Mouse (Mus musculus) bone marrow, adult 2 months (tissue): ENCODE measurements around the gene Dnaja4. TPM values are rescaled to one million over a fixed set of nuclear protein-coding genes. Genes with fewer than 3 reads are reported as not detected.
A peak's percentile ranks its signal among the peaks of the same experiment; 100 is the strongest.
"Not testable (repeated sequence)": the region's sequence is repeated elsewhere in the genome, so short reads cannot be mapped to it uniquely, and the experiment has no call there.

Source experiments
- H3K27ac ChIP-seq: fragments of 200-500 bp; 2 replicates; pipeline ENCODE4 v1.5.1; 2012; ENCODE audit warnings: low read depth, mild to moderate bottlenecking, control low read depth, inconsistent platforms, low read length; ENCODE audit not compliant: control insufficient read depth, poor library complexity, insufficient read depth
- H3K4me1 ChIP-seq: fragments of 200-500 bp; 2 replicates; pipeline ENCODE4 v1.6.1; 2011; ENCODE audit warnings: low read length; ENCODE audit not compliant: control insufficient read depth, insufficient read depth
- H3K4me3 ChIP-seq: fragments of 200-500 bp; replicated peaks from 2 replicates; pipeline ENCODE3; 2011; ENCODE audit warnings: mild to moderate bottlenecking, low read depth, low read length, control low read depth; ENCODE audit not compliant: control insufficient read depth
- CTCF ChIP-seq: fragments of 200-500 bp; IDR thresholded peaks from 2 replicates; pipeline ENCODE4 v1.5.1; 2011; ENCODE audit warnings: low read length, control low read depth; ENCODE audit not compliant: control insufficient read depth, insufficient read depth
- POLR2A ChIP-seq: fragments of 200-500 bp; IDR thresholded peaks from 2 replicates; pipeline ENCODE4 v1.6.1; 2011; ENCODE audit warnings: low read depth, mild to moderate bottlenecking, control low read depth, low read length, borderline replicate concordance; ENCODE audit not compliant: control insufficient read depth
- WGBS: fragments of 180-500 bp; shearing (Covaris S2); methylation state at CpG from one replicate; pipeline ENCODE4 v1.1.7; 2018; 5-methylcytosine and 5-hydroxymethylcytosine counted together
- polyA plus RNA-seq: library from polyadenylated mRNA; stranded (reverse); fragments of >200 nt; gene quantifications from 2 replicates; pipeline ENCODE4 v1.2.4, GENCODE M21; 2011; ENCODE audit warnings: low replicate concordance; ENCODE audit not compliant: missing spikeins, insufficient read depth, insufficient read length

Dnaja4 gene
- polyA plus RNA-seq, 1 experiment: 26.9 TPM

DNA sequence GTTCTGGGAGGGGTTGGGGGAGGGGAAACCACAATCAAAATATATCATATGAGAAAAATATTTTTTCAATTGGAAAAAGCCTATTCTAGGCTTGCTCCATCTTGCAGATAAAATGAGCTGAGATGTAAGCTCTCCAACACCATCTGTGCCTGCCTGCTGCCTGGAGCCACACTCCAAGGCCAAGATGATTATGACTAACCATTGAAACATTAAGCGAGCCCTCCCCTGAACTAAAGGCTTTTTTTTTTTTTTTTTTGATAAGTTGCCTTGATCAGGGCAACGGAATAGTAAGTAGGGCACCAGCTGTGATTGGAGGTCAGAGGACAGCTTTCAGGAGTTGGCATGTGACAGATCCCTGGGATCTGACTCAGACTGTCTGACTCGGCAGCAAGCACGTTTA lies 30.2 kb upstream of the Dnaja4 start:
- no peak for TF ChIP-seq POLR2A
- no peak for TF ChIP-seq CTCF
- Histone ChIP-seq H3K27ac (no peak overlapping the region), H3K4me3 (no peak overlapping the region), H3K4me1 (no peaks in the 10 kb centered on the region)
- WGBS: 82% methylated on average over 4 of the region's 4 CpGs

DNA sequence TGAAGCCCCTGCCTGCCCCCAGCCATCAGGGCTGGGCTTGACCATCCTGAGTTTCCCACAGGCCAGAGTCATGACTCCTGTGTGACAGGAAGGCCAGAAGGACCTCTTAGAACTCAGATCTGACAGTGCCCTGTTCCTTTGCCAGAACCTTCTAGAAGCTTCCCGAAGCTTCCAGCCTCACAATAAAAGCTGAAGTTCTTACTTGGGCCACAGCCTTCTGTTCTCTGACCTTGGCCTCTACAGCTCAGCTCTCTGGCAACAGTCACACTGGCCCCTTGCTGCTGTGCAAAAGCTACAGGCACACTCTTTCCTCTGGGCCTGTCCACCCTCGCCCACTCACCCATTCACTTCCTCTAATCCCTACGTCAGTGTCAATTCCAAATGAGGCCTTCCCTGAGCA lies 26.7 kb upstream of the Dnaja4 start:
- 66% methylated on average over 3 of the region's 3 CpGs for WGBS
- no peak for TF ChIP-seq POLR2A
- no peak for TF ChIP-seq CTCF

DNA sequence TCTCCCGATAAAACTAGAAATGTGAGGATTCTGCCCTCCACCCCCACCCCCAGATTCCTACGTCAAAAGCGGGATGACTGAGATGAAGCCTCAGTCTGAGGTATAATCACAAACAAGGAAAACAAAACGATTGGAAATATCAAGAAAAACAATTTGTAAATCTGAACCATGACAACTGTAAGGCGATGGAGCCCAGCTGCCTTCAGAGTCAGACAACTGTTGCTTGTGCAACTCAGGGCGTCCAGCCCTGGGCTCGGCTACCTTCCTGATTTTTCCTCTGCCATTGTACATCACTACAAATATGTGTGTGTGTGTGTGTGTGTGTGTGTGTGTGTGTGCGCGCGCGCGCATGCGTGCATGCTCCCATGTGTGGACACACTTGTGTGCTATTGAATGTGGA lies 24.8 kb upstream of the Dnaja4 start:
- Histone ChIP-seq H3K27ac (no peak overlapping the region), H3K4me3 (no peak overlapping the region), H3K4me1 (no peaks in the 10 kb centered on the region)
- TF ChIP-seq CTCF (no peak), POLR2A (no peak)
- WGBS: 84% methylated on average over 13 of the region's 13 CpGs

More for the DNA sequence above, 26.7 kb upstream of the Dnaja4 start:
- Histone ChIP-seq H3K27ac (no peak overlapping the region), H3K4me3 (no peak overlapping the region), H3K4me1 (no peaks in the 10 kb centered on the region)

DNA sequence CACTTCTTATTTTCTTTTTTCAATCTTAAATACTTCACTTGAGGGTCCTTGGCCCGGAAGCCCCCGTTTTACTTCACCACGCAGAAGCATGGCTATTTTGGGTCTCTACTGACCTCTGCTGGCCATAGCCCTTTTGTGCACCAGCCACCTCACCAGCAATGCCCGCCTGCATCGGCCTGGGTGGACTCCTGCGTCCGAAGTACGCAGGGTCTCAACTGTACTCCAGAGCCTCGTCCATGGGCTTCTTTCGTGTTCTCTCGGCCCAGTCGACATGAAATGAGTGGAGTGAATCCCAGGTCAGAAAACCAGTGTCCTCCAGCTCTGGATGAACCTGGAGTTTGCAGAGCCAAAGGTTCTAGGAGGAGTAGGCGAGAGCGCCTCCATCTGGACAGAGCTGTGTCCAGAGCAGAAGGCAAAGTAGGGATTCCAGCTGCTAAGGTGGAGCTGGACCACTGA lies 22.1 kb upstream of the Dnaja4 start:
- Histone ChIP-seq H3K4me3 (no peak overlapping the region), H3K4me1 (no peaks in the 10 kb centered on the region), H3K27ac (no peak overlapping the region)
- TF ChIP-seq CTCF: peak; percentile 81
- TF ChIP-seq POLR2A: no peak
- WGBS: 5% methylated on average over 14 of the region's 14 CpGs

DNA sequence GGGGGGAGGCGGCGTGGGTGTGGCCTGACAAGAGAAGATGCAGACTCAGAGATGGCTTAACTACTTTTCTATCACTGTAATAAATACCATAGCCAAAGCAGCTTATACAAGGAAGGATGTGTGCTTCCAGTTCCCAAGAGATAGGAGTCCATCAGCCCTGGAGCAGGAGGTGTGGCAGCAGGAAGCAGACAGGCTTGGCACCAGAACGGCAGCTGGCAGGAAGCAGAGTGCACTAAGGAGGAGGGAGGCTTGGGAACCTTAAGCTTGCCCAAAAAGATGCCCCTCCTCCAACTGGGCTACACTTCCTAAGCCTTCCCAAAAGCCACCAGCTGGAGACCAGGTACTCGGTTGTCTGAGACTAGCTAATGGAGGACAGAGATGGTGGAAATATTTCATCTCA lies 15.8 kb upstream of the Dnaja4 start:
- TF ChIP-seq POLR2A (no peak), CTCF (no peak)
- Histone ChIP-seq H3K4me3 (no peak overlapping the region), H3K4me1 (no peaks in the 10 kb centered on the region), H3K27ac (no peak overlapping the region)
- 54% methylated on average over 3 of the region's 4 CpGs for WGBS

DNA sequence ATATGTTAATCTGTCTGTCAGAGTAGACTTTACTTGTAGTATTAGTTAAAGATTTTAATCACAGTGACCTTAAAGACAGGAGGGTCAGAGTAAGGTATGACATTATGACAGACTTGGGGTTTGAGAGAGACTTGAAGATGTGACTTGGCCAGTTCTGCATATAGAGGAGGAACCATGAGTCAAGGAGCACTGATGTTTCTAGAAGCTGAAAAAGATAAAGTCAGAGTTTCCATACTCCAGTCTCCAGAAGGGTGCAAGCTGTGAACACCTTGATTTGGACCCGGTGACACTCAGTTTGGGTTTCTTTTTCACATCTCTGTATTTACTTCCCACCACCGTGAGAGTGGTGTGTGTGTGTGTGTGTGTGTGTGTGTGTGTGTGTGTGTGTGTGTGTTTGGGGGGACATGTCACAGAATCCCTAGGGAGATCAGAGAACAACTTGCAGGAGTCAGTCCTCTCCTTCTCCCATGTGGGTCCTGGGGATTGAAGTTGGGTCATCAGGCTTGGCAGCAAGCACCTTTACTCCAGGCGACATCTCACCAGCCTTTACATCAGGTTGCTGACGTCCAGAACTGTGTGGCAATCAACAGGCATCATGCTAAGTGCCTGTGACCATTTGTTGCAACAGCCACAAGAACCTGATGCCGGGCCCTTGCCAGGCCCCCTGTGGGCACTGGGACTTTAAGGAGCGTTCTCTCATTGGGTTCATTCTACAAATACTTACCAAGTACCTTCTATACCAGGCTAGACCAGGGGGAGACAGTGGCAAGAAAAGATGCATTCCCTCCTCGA lies 14.7 kb upstream of the Dnaja4 start:
- H3K4me1 ChIP-seq: no peaks in the 10 kb centered on the region
- no peak overlapping the region for H3K4me3 ChIP-seq
- TF ChIP-seq CTCF (no peak), POLR2A (no peak)
- WGBS: 65% methylated on average over 7 of the region's 7 CpGs
- no peak overlapping the region for H3K27ac ChIP-seq

DNA sequence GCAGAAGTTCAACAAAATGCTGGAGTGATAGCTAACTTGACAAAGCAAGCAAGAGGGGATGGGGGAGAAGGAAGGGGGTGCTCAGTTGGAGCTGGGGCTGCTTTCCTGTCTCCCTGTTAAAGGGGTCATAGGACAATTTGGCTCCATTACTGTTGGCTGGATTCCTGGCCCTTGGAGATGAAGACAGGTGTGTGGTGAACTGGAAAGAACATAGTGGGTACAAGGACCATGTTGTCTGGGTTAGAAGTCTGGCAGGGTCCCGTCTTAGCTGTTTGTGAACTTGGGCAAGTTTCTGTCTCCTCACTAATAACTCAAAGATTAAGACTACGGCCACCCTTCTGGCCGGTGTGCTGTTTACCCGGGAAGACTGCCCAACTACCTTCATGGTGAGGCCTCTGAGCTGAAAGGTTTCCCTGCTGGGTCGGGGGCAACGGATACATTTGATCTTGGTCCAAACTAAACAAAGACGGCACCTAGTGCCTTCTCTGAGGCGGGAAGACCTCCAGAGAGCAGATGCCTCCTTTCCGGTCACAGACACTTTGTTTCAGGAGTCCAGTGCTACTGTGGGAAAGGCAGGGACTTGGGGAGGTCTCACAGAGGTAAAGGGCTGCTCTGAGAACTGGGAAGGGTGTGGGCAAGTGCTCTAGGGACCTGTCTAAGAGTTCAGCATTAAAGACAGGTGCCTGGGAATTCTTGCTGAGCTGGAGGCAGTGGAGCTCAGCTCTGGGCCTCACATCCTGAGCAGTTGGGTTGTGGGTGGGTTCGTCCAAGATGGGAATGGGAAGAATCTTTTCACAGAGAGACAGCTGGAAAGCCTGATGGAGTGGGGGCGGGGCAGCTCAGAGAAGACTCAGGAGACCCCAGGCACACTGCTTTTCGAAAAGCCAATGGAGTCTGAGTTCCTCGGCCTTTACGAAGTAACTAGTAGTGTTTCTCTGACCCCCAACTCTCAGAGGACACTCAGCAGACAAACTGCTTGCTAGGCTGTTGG lies 11.1 kb upstream of the Dnaja4 start:
- WGBS: 78% methylated on average over 14 of the region's 14 CpGs
- no peak for TF ChIP-seq CTCF
- TF ChIP-seq POLR2A: no peak
- Histone ChIP-seq H3K4me3 (no peak overlapping the region), H3K27ac (no peak overlapping the region), H3K4me1 (no peaks in the 10 kb centered on the region)

DNA sequence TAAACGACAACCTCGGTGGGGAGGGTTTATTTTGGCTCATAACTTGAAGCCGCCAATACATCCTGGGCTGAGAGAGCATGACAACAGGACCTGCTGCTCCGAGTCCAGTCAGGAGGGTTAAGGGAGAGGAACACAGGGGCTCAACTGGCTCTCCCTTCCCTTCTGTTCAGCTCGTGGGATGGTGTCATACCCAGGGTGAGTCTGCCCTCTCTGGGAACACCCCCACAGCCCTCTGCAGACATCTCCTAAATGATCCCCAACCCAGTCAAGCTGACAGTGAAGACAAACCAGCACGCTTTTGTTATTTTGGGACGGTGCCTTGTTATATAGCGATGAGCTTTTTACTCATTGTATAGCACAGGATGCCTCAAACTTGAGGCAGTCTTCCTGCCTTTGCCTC lies 9.2 kb upstream of the Dnaja4 start:
- Histone ChIP-seq H3K4me3 (no peak overlapping the region), H3K27ac (no peak overlapping the region), H3K4me1 (no peaks in the 10 kb centered on the region)
- 75% methylated on average over 8 of the region's 8 CpGs for WGBS
- TF ChIP-seq POLR2A (no peak), CTCF (no peak)

DNA sequence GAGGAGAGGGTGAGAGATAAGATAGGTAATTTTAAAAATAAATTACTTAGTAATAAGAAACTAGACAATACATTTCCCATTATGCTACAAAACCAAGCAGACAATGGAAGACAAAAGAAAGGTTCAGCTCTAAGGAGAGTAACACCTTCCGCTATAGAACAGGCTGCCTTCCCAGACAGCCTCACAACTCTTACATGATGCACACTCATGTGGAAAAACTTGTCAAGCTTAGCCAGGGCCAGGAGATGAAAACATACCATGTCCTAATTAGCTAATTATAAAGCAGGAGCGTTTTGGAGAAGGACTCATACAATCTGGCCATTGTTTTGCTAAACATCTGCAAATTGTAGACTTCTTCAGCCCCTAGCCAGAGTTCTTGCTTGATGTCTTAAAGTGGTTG lies 8.0 kb upstream of the Dnaja4 start:
- WGBS: 81% methylated on average over 2 of the region's 2 CpGs
- not testable (repeated sequence) for H3K27ac ChIP-seq

DNA sequence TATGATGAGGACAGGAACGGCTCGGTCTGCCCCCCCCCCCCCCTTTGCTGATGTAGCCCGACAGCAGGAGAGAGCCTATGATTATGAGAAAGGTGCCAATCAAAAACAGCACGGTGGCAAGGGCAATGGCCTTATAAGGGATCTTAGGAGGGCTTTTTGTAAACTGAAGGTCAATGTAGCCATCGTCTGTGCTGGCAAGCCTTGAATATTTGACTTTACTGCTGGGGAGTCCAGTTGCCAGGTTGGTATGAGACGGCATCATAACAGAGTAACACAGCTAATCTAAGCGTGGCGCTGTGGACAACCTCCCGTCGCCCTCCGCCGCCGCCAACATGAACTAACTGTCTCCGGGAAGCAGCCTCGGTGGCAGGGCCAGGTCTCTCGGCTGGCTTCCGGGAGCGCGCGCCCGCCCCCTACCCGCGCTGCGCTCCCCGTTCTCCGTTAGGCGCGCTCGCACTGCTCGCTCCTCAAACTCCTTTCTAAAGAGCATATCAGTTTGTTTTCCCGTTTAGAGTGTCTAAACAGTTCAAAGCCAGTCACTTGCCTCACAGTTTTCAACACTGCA lies 7.3 kb upstream of the Dnaja4 start:
- 3% methylated on average over 31 of the region's 31 CpGs for WGBS
- H3K4me1 ChIP-seq, H3K27ac ChIP-seq, H3K4me3 ChIP-seq: not testable (repeated sequence)

More for the DNA sequence above, 8.0 kb upstream of the Dnaja4 start:
- H3K4me3 ChIP-seq, H3K4me1 ChIP-seq: not testable (repeated sequence)
